Mouse (Mus musculus) cerebellum, adult (tissue): ENCODE results near the gene Gpx7.

Experiments used
- ATAC-seq: cut with Nextera tagmentation; 2 replicates; pipeline ENCODE4 v1.9.2; 2017; ENCODE audit warnings: mild to moderate bottlenecking, moderate library complexity, mixed read lengths; ENCODE audit not compliant: insufficient number of reproducible peaks, low FRiP score, low TSS enrichment

The Gpx7 gene

GRCm38 (mm10) chr4:108406861-108407401 lies at the start of gene Gpx7:
Gene Gpx7 (minus strand): TSS chr4:108406961.
- no peak for ATAC-seq

GRCm38 (mm10) chr4:108456028-108456427 lies 49.3 kb upstream of the Gpx7 start:
- ATAC-seq, result no peak

GRCm38 (mm10) chr4:108448091-108448490 lies 41.3 kb upstream of the Gpx7 start:
- ATAC-seq, result no peak

- ATAC-seq, result peak; percentile 84
Observed at GRCm38 (mm10) chr4:108438082-108438840, 31.5 kb upstream of the Gpx7 start.

GRCm38 (mm10) chr4:108436225-108436624 lies 29.5 kb upstream of the Gpx7 start:
- no peak for ATAC-seq

- ATAC-seq, result no peak
Observed at GRCm38 (mm10) chr4:108435646-108436045, 28.9 kb upstream of the Gpx7 start.

- ATAC-seq, result no peak
Observed at GRCm38 (mm10) chr4:108434781-108435180, 28.0 kb upstream of the Gpx7 start.

- no peak for ATAC-seq
Observed at GRCm38 (mm10) chr4:108434221-108434620, 27.5 kb upstream of the Gpx7 start.

- ATAC-seq, result no peak
Observed at GRCm38 (mm10) chr4:108433341-108433740, 26.6 kb upstream of the Gpx7 start.

GRCm38 (mm10) chr4:108431561-108431936 lies 24.8 kb upstream of the Gpx7 start:
- no peak for ATAC-seq

GRCm38 (mm10) chr4:108430656-108431560 lies 24.1 kb upstream of the Gpx7 start:
- ATAC-seq, result no peak

GRCm38 (mm10) chr4:108428341-108428721 lies 21.6 kb upstream of the Gpx7 start:
- no peak for ATAC-seq

- ATAC-seq, result no peak
Observed at GRCm38 (mm10) chr4:108427719-108428340, 21.1 kb upstream of the Gpx7 start.

- ATAC-seq, result no peak
Observed at GRCm38 (mm10) chr4:108424587-108424986, 17.8 kb upstream of the Gpx7 start.

GRCm38 (mm10) chr4:108407621-108408020 lies 860 bp upstream of the Gpx7 start:
- ATAC-seq, result no peak

GRCm38 (mm10) chr4:108406138-108406860 lies 462 bp downstream of the Gpx7 start:
- peak; percentile 89 for ATAC-seq

- no peak for ATAC-seq
Observed at GRCm38 (mm10) chr4:108405766-108406137, 1.0 kb downstream of the Gpx7 start.

- no peak for ATAC-seq
Observed at GRCm38 (mm10) chr4:108403861-108404635, 2.7 kb downstream of the Gpx7 start.

GRCm38 (mm10) chr4:108400395-108400794 lies 6.4 kb downstream of the Gpx7 start:
- no peak for ATAC-seq
